Mouse (Mus musculus): ENCODE results near the gene Sun1. TPM values are rescaled to one million over a fixed set of nuclear protein-coding genes. Genes with fewer than 3 reads are reported as not detected.

Sun1 gene
- polyA plus RNA-seq, 1 experiment = 74.1 TPM

DNA sequence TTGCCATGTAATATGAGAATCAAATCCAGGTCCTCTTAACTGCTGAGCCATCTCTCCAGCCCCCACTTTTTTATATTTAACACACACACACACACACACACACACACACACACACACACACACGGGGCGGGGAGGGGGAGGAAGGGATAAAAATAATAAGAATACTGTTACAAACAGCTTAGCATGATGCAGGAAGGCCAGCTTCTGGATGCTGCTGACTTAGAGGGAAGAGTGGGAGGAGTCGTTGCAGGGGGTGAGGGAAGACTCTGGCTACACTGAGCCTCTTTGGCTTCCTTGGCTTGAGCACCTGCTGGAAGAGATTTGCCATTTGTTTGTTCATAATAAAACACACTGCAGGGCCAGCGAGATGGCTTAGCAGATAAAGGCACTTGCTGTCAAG, 15.5 kb upstream of the Sun1 start:
- TF ChIP-seq EP300 (IDR thresholded peaks at IDR 0.05; ENCODE audit: insufficient read depth, low read depth, low read length) = no peak
- no peak for TF ChIP-seq POLR2A (IDR thresholded peaks at IDR 0.05; ENCODE audit: insufficient read depth, low read length)
- no peak for TF ChIP-seq CTCF (IDR thresholded peaks at IDR 0.05; ENCODE audit: low read depth, low read length)
- Histone ChIP-seq H3K4me1 (ENCODE audit: control insufficient read depth, insufficient read depth, low read length) (no peaks in the 10 kb centered on the region), H3K27me3 (ENCODE audit: control insufficient read depth, insufficient read depth, low read length, poor library complexity, severe bottlenecking) (no peaks in the 10 kb centered on the region), H3K9me3 (replicated peaks; ENCODE audit: control insufficient read depth, insufficient read depth, low read length, poor library complexity, severe bottlenecking) (no peaks in the 10 kb centered on the region), H3K4me3 (ENCODE audit: low read depth, low read length) (no peak overlapping the region), H3K9ac (ENCODE audit: low read depth, poor library complexity, severe bottlenecking) (no peak overlapping the region), H3K36me3 (ENCODE audit: control insufficient read depth, insufficient read depth, low read length, poor library complexity, severe bottlenecking) (peaks cover 9% of the 10 kb centered on the region), H3K27ac (ENCODE audit: insufficient read depth, low read length) (no peak overlapping the region)

DNA sequence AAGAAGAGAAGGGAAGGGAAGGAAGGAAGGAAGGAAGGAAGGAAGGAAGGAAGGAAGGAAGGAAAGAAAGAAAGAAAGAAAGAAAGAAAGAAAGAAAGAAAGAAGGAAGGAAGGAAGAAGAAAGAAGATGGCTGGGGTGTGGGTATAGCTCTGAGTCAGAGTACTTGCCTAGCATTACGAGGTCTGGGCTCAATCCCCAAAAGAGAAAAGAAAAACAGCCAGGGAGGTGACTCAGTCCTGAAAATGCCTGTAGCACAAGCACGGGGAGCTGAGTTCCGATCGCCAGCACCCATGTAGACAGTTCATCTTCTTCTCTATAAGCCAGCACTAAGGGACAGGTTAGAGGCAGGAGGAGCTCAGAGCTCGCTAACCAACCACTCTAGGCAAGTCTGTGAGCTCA, 10.7 kb upstream of the Sun1 start:
- Histone ChIP-seq H3K9ac (ENCODE audit: low read depth, poor library complexity, severe bottlenecking) (no peak overlapping the region), H3K9me3 (replicated peaks; ENCODE audit: control insufficient read depth, insufficient read depth, low read length, poor library complexity, severe bottlenecking) (no peaks in the 10 kb centered on the region)
- TF ChIP-seq POLR2A (IDR thresholded peaks at IDR 0.05; ENCODE audit: insufficient read depth, low read length) = no peak

DNA sequence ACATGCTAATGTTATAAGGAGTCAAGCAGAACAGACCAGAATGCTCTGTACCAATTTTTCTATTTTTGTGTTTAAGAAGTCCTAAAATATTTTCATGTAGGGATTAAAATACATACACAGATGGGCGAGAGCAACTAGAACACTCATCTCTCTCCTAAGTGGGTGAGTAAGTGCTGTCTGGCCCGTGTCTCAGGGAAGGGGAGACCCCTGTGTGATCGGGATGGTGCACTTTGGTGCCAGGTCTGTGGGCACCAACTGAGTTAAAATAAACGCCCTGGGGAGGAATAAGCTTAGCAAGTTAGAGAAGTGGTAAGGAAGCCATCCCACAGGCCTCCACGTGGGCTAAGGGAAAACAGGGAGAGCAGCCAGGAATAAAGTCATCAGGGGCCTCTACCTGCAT, 9.5 kb upstream of the Sun1 start:
- no peaks in the 10 kb centered on the region for H3K9me3 ChIP-seq (replicated peaks; ENCODE audit: control insufficient read depth, insufficient read depth, low read length, poor library complexity, severe bottlenecking)
- peaks cover 4% of the 10 kb centered on the region; the same call in 1 of the 2 replicates for H3K36me3 ChIP-seq (ENCODE audit: control insufficient read depth, insufficient read depth, low read length, poor library complexity, severe bottlenecking)
- H3K4me3 ChIP-seq (ENCODE audit: low read depth, low read length) = no peak overlapping the region
- no peaks in the 10 kb centered on the region for H3K4me1 ChIP-seq (ENCODE audit: control insufficient read depth, insufficient read depth, low read length)
- no peak overlapping the region for H3K9ac ChIP-seq (ENCODE audit: low read depth, poor library complexity, severe bottlenecking)
- H3K27me3 ChIP-seq (ENCODE audit: control insufficient read depth, insufficient read depth, low read length, poor library complexity, severe bottlenecking) = no peaks in the 10 kb centered on the region
- no peak for TF ChIP-seq EP300 (IDR thresholded peaks at IDR 0.05; ENCODE audit: insufficient read depth, low read depth, low read length)
- no peak for TF ChIP-seq POLR2A (IDR thresholded peaks at IDR 0.05; ENCODE audit: insufficient read depth, low read length)
- TF ChIP-seq CTCF (IDR thresholded peaks at IDR 0.05; ENCODE audit: low read depth, low read length) = no peak
- no peak overlapping the region for H3K27ac ChIP-seq (ENCODE audit: insufficient read depth, low read length)

More for the DNA sequence above, 10.7 kb upstream of the Sun1 start:
- no peak overlapping the region for H3K27ac ChIP-seq (ENCODE audit: insufficient read depth, low read length)
- no peaks in the 10 kb centered on the region for H3K4me1 ChIP-seq (ENCODE audit: control insufficient read depth, insufficient read depth, low read length)
- H3K36me3 ChIP-seq (ENCODE audit: control insufficient read depth, insufficient read depth, low read length, poor library complexity, severe bottlenecking) = peaks cover 6% of the 10 kb centered on the region; the same call in 1 of the 2 replicates
- H3K4me3 ChIP-seq (ENCODE audit: low read depth, low read length) = no peak overlapping the region
- H3K27me3 ChIP-seq (ENCODE audit: control insufficient read depth, insufficient read depth, low read length, poor library complexity, severe bottlenecking) = no peaks in the 10 kb centered on the region

DNA sequence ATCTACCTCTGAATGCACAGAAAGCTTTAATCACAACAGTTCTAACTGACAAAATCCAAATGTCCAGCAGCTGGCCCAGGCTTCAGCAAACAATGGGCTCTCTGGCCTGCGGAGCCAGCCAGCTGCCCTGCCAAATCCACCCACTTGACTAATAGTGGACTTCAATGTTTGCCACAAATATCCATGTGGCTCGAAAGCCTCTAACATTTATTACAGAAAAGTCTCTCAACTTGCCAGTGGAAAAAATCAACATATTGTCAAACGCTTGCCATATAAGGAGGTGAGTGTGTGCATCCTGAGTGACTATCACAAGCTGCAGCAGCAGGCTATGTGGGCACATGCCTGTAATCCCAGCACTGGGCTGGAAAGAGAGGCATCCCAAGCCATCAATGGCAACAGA, 1.7 kb upstream of the Sun1 start:
- H3K4me1 ChIP-seq (ENCODE audit: control insufficient read depth, insufficient read depth, low read length) = peaks cover 5% of the 10 kb centered on the region
- H3K27ac ChIP-seq (ENCODE audit: insufficient read depth, low read length) = peak overlapping the region; percentile 99
- no peaks in the 10 kb centered on the region for H3K27me3 ChIP-seq (ENCODE audit: control insufficient read depth, insufficient read depth, low read length, poor library complexity, severe bottlenecking)
- no peak overlapping the region for H3K9ac ChIP-seq (ENCODE audit: low read depth, poor library complexity, severe bottlenecking)
- TF ChIP-seq POLR2A (IDR thresholded peaks at IDR 0.05; ENCODE audit: insufficient read depth, low read length) (no peak), CTCF (IDR thresholded peaks at IDR 0.05; ENCODE audit: low read depth, low read length) (no peak), EP300 (IDR thresholded peaks at IDR 0.05; ENCODE audit: insufficient read depth, low read depth, low read length) (no peak)
- H3K9me3 ChIP-seq (replicated peaks; ENCODE audit: control insufficient read depth, insufficient read depth, low read length, poor library complexity, severe bottlenecking) = no peaks in the 10 kb centered on the region
- H3K4me3 ChIP-seq (ENCODE audit: low read depth, low read length) = no peak overlapping the region
- H3K36me3 ChIP-seq (ENCODE audit: control insufficient read depth, insufficient read depth, low read length, poor library complexity, severe bottlenecking) = no peaks in the 10 kb centered on the region

DNA sequence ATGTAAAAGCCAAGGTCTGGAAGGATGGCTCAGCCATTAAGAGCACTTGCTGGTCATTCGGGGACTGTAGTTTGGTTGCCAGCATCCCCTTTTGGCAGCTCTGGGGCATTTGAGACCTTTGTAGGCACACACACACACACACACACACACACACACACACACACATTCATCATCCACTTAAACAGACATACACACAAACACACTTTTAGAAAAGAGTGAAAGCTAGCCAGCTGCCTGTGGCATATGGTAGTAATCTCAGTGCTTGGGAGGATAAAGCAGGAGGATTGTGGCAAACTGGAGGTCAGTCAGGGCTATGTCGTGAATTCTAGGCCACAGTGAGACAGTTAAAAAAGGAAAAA, 822 bp upstream of the Sun1 start:
- TF ChIP-seq POLR2A (IDR thresholded peaks at IDR 0.05; ENCODE audit: insufficient read depth, low read length) (no peak), EP300 (IDR thresholded peaks at IDR 0.05; ENCODE audit: insufficient read depth, low read depth, low read length) (no peak)
- Histone ChIP-seq H3K27ac (ENCODE audit: insufficient read depth, low read length) (peak overlapping the region; percentile 99), H3K36me3 (ENCODE audit: control insufficient read depth, insufficient read depth, low read length, poor library complexity, severe bottlenecking) (no peaks in the 10 kb centered on the region), H3K27me3 (ENCODE audit: control insufficient read depth, insufficient read depth, low read length, poor library complexity, severe bottlenecking) (no peaks in the 10 kb centered on the region), H3K4me3 (ENCODE audit: low read depth, low read length) (peak overlapping the region; percentile 69), H3K9me3 (replicated peaks; ENCODE audit: control insufficient read depth, insufficient read depth, low read length, poor library complexity, severe bottlenecking) (no peaks in the 10 kb centered on the region), H3K9ac (ENCODE audit: low read depth, poor library complexity, severe bottlenecking) (peak overlapping the region; percentile 62), H3K4me1 (ENCODE audit: control insufficient read depth, insufficient read depth, low read length) (peaks cover 5% of the 10 kb centered on the region)

DNA sequence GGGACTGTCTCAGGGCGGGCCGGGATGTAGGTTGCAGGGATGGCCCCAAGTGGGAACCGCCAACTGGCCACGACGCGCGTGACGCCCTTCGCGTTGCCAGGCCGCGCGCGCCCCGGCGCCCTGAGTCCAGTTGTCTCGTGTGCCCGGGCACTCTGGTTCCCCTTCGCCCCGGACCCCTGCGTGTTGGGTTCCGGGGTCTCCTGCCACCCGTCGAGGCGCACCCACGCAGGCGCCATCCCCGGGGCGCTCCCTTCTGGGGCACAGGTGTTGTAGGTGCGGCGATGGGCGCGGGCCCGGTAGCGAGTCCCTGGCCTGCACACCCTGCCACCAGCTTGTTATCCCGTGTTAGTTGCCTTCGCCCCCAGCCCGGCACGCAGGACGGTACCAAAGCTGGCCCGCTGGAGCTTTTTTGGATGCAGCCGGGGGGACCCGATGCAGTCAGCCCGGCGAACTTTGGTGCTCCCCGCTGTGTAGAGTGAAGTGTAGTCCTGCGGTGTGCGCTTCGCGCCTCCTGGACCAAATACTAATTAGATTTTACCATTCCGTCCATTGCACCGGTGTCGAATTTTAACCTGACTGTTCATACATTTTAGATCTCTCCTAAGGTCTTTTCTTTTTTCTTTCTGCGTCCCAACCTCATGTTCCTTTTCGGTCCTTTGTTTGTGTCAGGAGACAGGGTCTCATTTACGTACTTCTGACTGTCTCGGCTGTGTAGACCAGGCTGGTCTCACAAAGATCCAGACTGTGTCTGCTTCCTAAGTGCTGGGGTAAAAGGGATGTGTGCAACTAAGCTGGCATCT, 533 bp downstream of the Sun1 start:
- Histone ChIP-seq H3K27me3 (ENCODE audit: control insufficient read depth, insufficient read depth, low read length, poor library complexity, severe bottlenecking) (no peaks in the 10 kb centered on the region), H3K4me1 (ENCODE audit: control insufficient read depth, insufficient read depth, low read length) (peaks cover 8% of the 10 kb centered on the region), H3K9ac (ENCODE audit: low read depth, poor library complexity, severe bottlenecking) (peak overlapping the region; percentile 84), H3K9me3 (replicated peaks; ENCODE audit: control insufficient read depth, insufficient read depth, low read length, poor library complexity, severe bottlenecking) (no peaks in the 10 kb centered on the region), H3K36me3 (ENCODE audit: control insufficient read depth, insufficient read depth, low read length, poor library complexity, severe bottlenecking) (no peaks in the 10 kb centered on the region), H3K27ac (ENCODE audit: insufficient read depth, low read length) (0 out of 2 replicates have a peak overlapping the region, but pooled peaks have one; percentile 52), H3K4me3 (ENCODE audit: low read depth, low read length) (peak overlapping the region; percentile 77)
- TF ChIP-seq EP300 (IDR thresholded peaks at IDR 0.05; ENCODE audit: insufficient read depth, low read depth, low read length) (no peak), CTCF (IDR thresholded peaks at IDR 0.05; ENCODE audit: low read depth, low read length) (no peak), POLR2A (IDR thresholded peaks at IDR 0.05; ENCODE audit: insufficient read depth, low read length) (no peak)

Measured in ES-Bruce4 (cell line).